Mouse (Mus musculus) hindbrain, embryonic 10.5 days (tissue): Measurements from ENCODE around the gene Cd80. TPM values are rescaled to one million over a fixed set of nuclear protein-coding genes. Genes with fewer than 3 reads are reported as not detected.

Source experiments
- DNase-seq: peaks from one replicate; pipeline ENCODE4 v3.0.0-alpha.2; 2017; ENCODE audit warnings: low spot score
- H3K27ac ChIP-seq: fragments of 300-500 bp; sonication (generic); 2 replicates; pipeline ENCODE4 v1.5.1; 2016; ENCODE audit warnings: mild to moderate bottlenecking, moderate library complexity
- H3K27me3 ChIP-seq: fragments of 300-500 bp; sonication (generic); 2 replicates; pipeline ENCODE4 v1.6.1; 2016; ENCODE audit warnings: mild to moderate bottlenecking; ENCODE audit not compliant: poor library complexity, insufficient read depth, severe bottlenecking
- H3K36me3 ChIP-seq: fragments of 300-500 bp; sonication (generic); 2 replicates; pipeline ENCODE4 v1.6.1; 2016; ENCODE audit warnings: mild to moderate bottlenecking, moderate library complexity
- H3K4me1 ChIP-seq: fragments of 300-500 bp; sonication (generic); replicated peaks from 2 replicates; pipeline ENCODE4 v1.6.1; 2016; ENCODE audit warnings: mild to moderate bottlenecking
- H3K4me3 ChIP-seq: fragments of 300-500 bp; sonication (generic); 2 replicates; pipeline ENCODE4 v1.5.1; 2016; ENCODE audit warnings: mild to moderate bottlenecking, moderate library complexity
- H3K9me3 ChIP-seq: fragments of 300-500 bp; sonication (generic); 2 replicates; pipeline ENCODE4 v1.6.1; 2016; ENCODE audit warnings: mild to moderate bottlenecking, moderate library complexity
- WGBS: fragments of 180-500 bp; shearing (Covaris S2); methylation state at CpG from one replicate; pipeline ENCODE4 v1.1.7; 2016; 5-methylcytosine and 5-hydroxymethylcytosine counted together
- polyA plus RNA-seq: library from polyadenylated mRNA; unstranded; fragments of >200 nt; fragmentation: Nextera tagmentation; extraction: Ambion mirVana; gene quantifications from 2 replicates; pipeline ENCODE4 v1.2.1, GENCODE M21; 2016

Cd80 gene
- polyA plus RNA-seq, 1 experiment from 2014 or later: 0.52 TPM

- Histone ChIP-seq H3K4me3 (peak within 1 kb of the TSS; percentile 79), H3K27me3 (no peaks in the 10 kb centered on the region), H3K36me3 (peaks cover 30% of the 10 kb centered on the region), H3K4me1 (peaks cover 32% of the 10 kb centered on the region), H3K27ac (peak within 1 kb of the TSS; percentile 98), H3K9me3 (no peaks in the 10 kb centered on the region)
- DNase-seq: peak; percentile 90
- 1% methylated on average over 61 of the region's 61 CpGs for WGBS
These were observed 2.7 kb upstream of the Cd80 start, which contains the start of gene Adprh for GRCm38 (mm10) chr16:38452442-38453202. Adprh (minus strand) TSS chr16:38452703.

DNA sequence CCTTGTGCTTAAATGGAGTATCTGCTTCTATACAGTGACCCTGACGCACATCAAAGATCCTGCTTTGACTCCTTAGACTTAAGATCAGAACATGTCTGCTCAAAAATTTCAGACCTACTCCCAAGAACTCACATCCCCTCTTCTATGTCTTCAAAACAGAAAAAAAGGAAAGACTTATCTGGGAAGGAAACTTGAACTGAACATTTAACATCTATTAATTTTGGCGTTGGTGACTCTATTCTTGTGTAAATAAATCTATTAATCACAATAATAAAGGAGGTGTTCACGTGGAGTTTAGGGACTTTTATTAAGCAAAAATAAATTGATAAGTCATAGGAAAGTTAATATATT lies 2.2 kb upstream of the Cd80 start:
- peaks cover 32% of the 10 kb centered on the region for H3K4me1 ChIP-seq
- peaks cover 25% of the 10 kb centered on the region for H3K36me3 ChIP-seq
- no peaks in the 10 kb centered on the region for H3K27me3 ChIP-seq
- WGBS: 39% methylated on average over 3 of the region's 3 CpGs
- no peaks in the 10 kb centered on the region for H3K9me3 ChIP-seq
- DNase-seq: no peak
- peak overlapping the region; percentile 79 for H3K4me3 ChIP-seq
- peak overlapping the region; percentile 98 for H3K27ac ChIP-seq

GRCm38 (mm10) chr16:38453952-38454351 lies 1.4 kb upstream of the Cd80 start:
- H3K9me3 ChIP-seq: no peaks in the 10 kb centered on the region
- no peak overlapping the region for H3K27ac ChIP-seq
- DNase-seq: no peak
- H3K27me3 ChIP-seq: no peaks in the 10 kb centered on the region
- no peak overlapping the region for H3K4me3 ChIP-seq
- WGBS: 91% methylated on average over 4 of the region's 4 CpGs
- peaks cover 32% of the 10 kb centered on the region for H3K4me1 ChIP-seq
- peaks cover 17% of the 10 kb centered on the region for H3K36me3 ChIP-seq

DNA sequence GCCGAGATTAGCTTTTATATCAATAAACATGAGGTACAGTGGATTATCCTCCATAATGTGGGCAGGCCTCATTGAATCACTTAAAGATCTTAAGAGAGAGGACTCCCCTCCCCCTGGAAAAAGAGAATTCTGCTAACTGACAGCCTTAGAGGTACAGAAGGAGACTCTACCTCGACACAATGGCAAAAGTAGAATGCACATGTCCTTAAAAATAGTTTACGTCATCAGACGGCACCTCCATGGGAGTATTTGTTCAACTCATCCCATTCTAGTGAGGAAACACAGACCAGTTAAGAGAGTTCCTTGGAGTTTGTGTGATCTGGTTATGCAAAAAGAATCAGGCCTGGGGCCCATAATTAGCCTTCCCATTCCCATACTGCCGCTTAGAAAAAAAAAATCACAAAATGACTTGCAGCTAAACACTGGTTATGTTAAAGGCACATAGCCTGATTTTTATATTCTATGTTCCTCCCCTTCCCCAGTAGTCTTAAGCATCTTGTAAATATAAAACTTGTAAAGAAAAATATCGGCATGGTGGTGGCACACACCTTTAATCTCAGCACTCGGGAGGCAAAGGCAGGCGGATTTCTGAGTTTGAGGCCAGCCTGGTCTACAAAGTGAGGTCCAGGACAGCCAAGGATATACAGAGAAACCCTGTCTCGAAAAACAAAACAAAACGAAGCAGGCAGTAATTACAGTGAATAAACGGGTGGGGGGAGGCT lies 667 bp upstream of the Cd80 start:
- Histone ChIP-seq H3K9me3 (no peaks in the 10 kb centered on the region), H3K4me3 (no peak overlapping the region), H3K36me3 (peaks cover 10% of the 10 kb centered on the region), H3K27ac (no peak overlapping the region), H3K4me1 (peaks cover 32% of the 10 kb centered on the region), H3K27me3 (no peaks in the 10 kb centered on the region)
- 85% methylated on average over 11 of the region's 11 CpGs for WGBS
- DNase-seq: no peak

DNA sequence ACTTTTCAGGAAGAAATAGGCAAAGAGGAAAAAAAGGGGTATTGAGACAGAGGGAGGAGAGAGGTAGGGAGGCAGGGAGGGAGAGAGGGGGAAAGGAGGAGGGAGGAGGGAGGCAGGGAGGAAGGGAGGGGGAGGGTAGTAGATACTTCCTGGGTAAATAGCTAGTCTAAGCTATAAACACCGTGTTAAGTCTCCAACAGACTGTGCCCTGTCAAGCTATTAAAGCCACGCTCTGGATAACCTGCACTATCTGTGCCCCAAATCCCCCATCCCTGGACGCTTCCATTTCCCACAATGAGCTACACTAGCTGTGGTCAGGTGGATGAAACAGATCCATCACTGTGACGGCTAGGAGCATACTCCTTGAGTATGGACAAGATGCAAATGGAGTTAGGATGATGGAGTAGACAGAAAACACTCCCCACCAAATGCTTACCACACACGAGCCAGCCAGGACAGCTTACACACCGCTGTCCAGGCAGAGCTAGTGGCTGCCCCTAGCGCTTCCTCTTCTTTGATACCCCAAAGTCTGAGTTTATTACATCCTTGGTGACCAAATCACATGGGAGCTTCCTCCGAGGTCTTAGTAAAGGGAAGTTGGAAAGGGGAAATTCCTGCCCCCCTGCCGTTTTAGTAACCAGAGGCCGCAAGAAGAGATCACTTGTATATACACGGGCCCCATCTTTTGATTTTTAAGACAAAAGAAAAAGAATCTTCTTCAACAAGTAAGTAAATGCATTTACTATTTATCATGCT lies 1.6 kb downstream of the Cd80 start:
- Histone ChIP-seq H3K36me3 (no peaks in the 10 kb centered on the region), H3K9me3 (no peaks in the 10 kb centered on the region), H3K4me1 (peaks cover 13% of the 10 kb centered on the region; the same call in 1 of the 2 replicates), H3K27me3 (no peaks in the 10 kb centered on the region), H3K4me3 (no peak overlapping the region), H3K27ac (no peak overlapping the region)
- DNase-seq: no peak
- 67% methylated on average over 11 of the region's 11 CpGs for WGBS

DNA sequence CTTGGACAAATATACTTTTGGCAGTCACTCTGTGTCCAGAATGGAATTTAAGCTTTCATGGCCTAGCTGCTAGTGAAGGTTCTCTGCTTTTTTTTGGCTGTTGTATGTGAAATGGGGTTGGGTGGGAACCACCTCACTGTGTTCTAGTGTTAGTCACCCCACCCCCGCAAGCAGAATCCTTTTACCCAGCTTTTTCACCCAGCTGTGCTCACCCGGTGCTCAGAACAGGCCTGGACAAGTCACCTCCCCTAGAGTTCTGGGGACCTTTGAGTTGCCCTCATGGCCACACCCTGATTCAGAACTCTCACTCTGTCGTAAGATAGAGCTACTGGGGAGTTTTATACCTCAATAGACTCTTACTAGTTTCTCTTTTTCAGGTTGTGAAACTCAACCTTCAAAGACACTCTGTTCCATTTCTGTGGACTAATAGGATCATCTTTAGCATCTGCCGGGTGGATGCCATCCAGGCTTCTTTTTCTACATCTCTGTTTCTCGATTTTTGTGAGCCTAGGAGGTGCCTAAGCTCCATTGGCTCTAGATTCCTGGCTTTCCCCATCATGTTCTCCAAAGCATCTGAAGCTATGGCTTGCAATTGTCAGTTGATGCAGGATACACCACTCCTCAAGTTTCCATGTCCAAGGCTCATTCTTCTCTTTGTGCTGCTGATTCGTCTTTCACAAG lies 3.4 kb downstream of the Cd80 start:
- Histone ChIP-seq H3K27me3 (no peaks in the 10 kb centered on the region), H3K36me3 (no peaks in the 10 kb centered on the region), H3K4me1 (0 out of 2 replicates have a peak, but pooled peaks cover 6% of the 10 kb centered on the region), H3K4me3 (no peak overlapping the region), H3K27ac (no peak overlapping the region), H3K9me3 (no peaks in the 10 kb centered on the region)
- DNase-seq: no peak
- 78% methylated on average over 6 of the region's 6 CpGs for WGBS

GRCm38 (mm10) chr16:38459990-38460389 lies 4.6 kb downstream of the Cd80 start:
- WGBS: 93% methylated on average over 4 of the region's 4 CpGs

GRCm38 (mm10) chr16:38461749-38462148 lies 6.4 kb downstream of the Cd80 start:
- no peak for DNase-seq
- H3K4me1 ChIP-seq: 0 out of 2 replicates have a peak, but pooled peaks cover 6% of the 10 kb centered on the region
- H3K27me3 ChIP-seq: no peaks in the 10 kb centered on the region
- no peaks in the 10 kb centered on the region for H3K36me3 ChIP-seq
- no peak overlapping the region for H3K27ac ChIP-seq
- no peaks in the 10 kb centered on the region for H3K9me3 ChIP-seq
- 85% methylated on average over 8 of the region's 8 CpGs for WGBS
- no peak overlapping the region for H3K4me3 ChIP-seq

More at GRCm38 (mm10) chr16:38459990-38460389, 4.6 kb downstream of the Cd80 start:
- Histone ChIP-seq H3K27me3 (no peaks in the 10 kb centered on the region), H3K4me3 (no peak overlapping the region), H3K27ac (no peak overlapping the region), H3K4me1 (0 out of 2 replicates have a peak, but pooled peaks cover 6% of the 10 kb centered on the region), H3K36me3 (no peaks in the 10 kb centered on the region), H3K9me3 (no peaks in the 10 kb centered on the region)
- DNase-seq: no peak

GRCm38 (mm10) chr16:38462161-38462560 lies 6.8 kb downstream of the Cd80 start:
- H3K4me1 ChIP-seq: 0 out of 2 replicates have a peak, but pooled peaks cover 2% of the 10 kb centered on the region
- no peak overlapping the region for H3K27ac ChIP-seq
- H3K27me3 ChIP-seq: no peaks in the 10 kb centered on the region
- H3K4me3 ChIP-seq: no peak overlapping the region
- H3K9me3 ChIP-seq: no peaks in the 10 kb centered on the region
- DNase-seq: no peak
- no peaks in the 10 kb centered on the region for H3K36me3 ChIP-seq
- WGBS: 88% methylated on average over 7 of the region's 7 CpGs

DNA sequence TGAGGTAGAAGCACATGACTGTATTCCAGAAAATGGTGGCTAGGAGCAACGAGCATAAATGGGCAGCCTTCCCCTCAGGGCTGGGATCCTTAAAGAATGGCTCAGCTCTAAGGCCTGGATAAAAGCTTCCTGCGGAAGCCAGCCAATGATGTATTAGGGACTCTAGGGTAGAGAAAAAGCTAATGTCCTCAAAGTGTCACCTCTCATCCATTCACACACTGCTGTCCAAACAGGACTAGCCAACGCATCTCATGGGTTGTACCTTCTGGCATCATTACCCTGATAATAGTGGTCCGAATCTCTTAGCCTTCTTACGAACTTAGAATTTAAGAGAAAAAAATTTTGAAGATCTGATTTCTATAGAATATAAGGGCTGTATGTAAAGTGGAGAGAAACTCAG lies 7.9 kb downstream of the Cd80 start:
- H3K4me3 ChIP-seq: no peak overlapping the region
- DNase-seq: no peak
- H3K9me3 ChIP-seq: no peaks in the 10 kb centered on the region
- 89% methylated on average over 5 of the region's 5 CpGs for WGBS
- no peaks in the 10 kb centered on the region for H3K27me3 ChIP-seq
- no peaks in the 10 kb centered on the region for H3K4me1 ChIP-seq
- no peak overlapping the region for H3K27ac ChIP-seq
- H3K36me3 ChIP-seq: no peaks in the 10 kb centered on the region

DNA sequence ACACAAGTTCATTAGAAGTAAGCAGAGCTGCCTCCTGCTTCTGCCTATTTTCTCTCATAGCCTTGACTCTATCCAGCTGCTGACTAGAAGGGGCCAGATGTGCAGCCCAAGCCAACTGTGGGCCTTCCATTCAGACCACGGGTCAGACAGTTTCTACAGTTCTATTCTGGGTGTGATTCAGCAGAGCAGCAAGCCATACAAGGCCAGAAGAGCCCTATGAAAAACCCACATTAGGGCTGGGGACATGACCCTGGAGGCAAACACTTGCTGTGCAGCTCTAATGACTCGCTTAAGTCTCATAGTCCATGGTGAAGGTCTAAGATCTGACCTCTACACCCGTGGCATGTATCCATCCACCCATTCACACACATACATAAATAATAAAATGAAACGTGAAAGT lies 10.7 kb downstream of the Cd80 start:
- Histone ChIP-seq H3K9me3 (no peaks in the 10 kb centered on the region), H3K4me3 (no peak overlapping the region), H3K4me1 (peaks cover 6% of the 10 kb centered on the region; the same call in 1 of the 2 replicates), H3K27ac (no peak overlapping the region), H3K27me3 (no peaks in the 10 kb centered on the region), H3K36me3 (no peaks in the 10 kb centered on the region)
- WGBS: 82% methylated on average over 4 of the region's 4 CpGs
- DNase-seq: no peak

DNA sequence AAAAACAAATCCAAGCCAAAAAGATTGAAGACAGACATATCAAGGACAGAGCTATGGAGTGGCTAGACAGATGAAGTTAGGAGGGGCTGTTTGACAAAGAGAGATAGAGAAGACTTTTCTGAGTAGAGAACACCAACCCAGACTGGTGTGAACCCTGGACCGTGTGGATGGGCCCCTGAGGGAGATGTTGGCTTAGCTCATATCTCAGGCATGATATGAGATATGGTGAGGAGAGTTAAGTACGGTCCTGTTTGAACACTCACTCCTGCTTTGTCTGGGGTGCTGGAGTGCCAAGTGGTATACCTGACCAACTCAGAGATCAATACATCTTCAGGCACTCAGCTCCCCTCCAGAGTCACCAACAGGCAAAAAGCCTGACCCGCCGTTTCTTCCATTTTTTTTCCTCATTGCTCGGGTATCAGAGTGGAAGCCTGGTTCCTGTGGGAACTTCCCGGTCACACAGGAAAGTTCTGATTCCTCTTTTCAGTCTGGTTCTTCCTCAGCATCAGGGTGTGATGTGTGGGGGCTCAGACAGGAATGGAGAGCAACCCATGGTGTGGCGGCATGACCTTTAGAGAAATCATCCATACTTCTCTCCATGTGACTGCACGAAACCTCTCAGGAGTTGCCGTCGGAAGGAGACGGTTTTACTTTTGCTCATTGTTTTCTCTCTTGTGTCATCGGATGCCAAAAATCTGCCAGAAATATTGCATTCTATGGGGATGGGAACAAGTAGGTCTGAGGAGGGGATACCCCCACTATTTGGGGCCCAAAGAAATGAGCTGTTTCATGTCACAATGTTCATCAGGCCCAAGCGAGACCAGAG lies 11.9 kb downstream of the Cd80 start:
- Histone ChIP-seq H3K36me3 (no peaks in the 10 kb centered on the region), H3K27me3 (no peaks in the 10 kb centered on the region), H3K4me1 (peaks cover 12% of the 10 kb centered on the region), H3K4me3 (no peak overlapping the region), H3K27ac (no peak overlapping the region), H3K9me3 (no peaks in the 10 kb centered on the region)
- DNase-seq: no peak
- 90% methylated on average over 13 of the region's 13 CpGs for WGBS
